23 mouse cellular contexts compared by ENCODE assay signal in the genomic region with DNA sequence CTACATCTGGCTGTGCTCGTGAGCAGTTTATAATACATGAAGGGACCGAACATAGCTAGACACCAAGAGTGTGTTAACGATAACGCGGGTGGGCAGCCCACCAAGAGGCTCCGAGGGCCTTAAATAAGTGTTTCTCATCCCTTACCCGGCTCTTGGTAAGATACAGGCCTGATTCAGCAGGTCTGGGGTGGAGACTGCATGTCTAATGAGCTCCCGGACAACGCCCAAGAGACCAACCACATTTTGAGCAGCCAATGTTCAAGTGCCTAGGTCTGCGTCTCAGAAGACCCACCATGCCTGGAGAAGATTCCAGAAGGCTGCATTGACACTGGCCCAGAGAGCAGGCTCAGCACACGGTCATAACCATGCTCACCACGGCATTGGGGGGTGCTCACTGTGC.
DNase-seq lines count a peak whose midpoint lies in the region; ATAC-seq and TF ChIP-seq lines count a peak whose summit lies in the region.
"Had no signal": no experiment of that assay in that cellular context is flagged by ENCODE, and none has a peak within 500 bp of the region (broad histone marks: within the 10 kb centered on the region; RNA-seq: fewer than 3 reads in every experiment).

No protein-coding gene starts in this region.

- peaks cover 61% of the 10 kb centered on the region for H3K4me1 ChIP-seq in heart, embryonic 12.5 days (replicated peaks)
- H3K4me1 ChIP-seq in liver, postnatal 0 days (ENCODE audit: insufficient read depth): peaks cover 18% of the 10 kb centered on the region
- H3K4me1 ChIP-seq in midbrain, postnatal 0 days (ENCODE audit: insufficient read depth, low read length): no peaks in the 10 kb centered on the region

- H3K27ac ChIP-seq in heart, embryonic 12.5 days (ENCODE audit: poor library complexity, severe bottlenecking): no peak overlapping the region
- no peak overlapping the region; the same call in 1 of the 2 replicates for H3K27ac ChIP-seq in liver, postnatal 0 days (ENCODE audit: low read depth)
- no peak overlapping the region for H3K27ac ChIP-seq in midbrain, postnatal 0 days (ENCODE audit: low read depth, low read length)
- H3K27ac ChIP-seq: heart, embryonic 15.5 days; left cerebral cortex, adult 2 months had no signal

- no peak for TF ChIP-seq CTCF in liver, postnatal 0 days (IDR thresholded peaks at IDR 0.05; ENCODE audit: low read depth)
- no peak for TF ChIP-seq CTCF in midbrain, postnatal 0 days (IDR thresholded peaks at IDR 0.05)

- no peak for TF ChIP-seq EP300 in liver, postnatal 0 days (IDR thresholded peaks at IDR 0.05; ENCODE audit: low read depth)

- DNase-seq in heart, adult 18-20 months: no peak
- DNase-seq in c-Kit-positive CD71-positive TER-119-positive erythroid progenitor cells, embryonic 14.5 days (ENCODE audit: low spot score): peak; percentile 74
- peak; percentile 81 for DNase-seq in liver
- DNase-seq in liver, postnatal 0 days: no peak
- no peak for DNase-seq in kidney, postnatal 14 days
- DNase-seq in midbrain, postnatal 0 days (ENCODE audit: low spot score): no peak
- DNase-seq: adrenal gland, adult 2 months; cerebellum, adult 9-11 months; heart, adult 11 months; kidney, adult 8-10 months; kidney, postnatal 4 days; layer of hippocampus, adult 9-11 months; left cerebral cortex, postnatal 4 days; lung, embryonic 14.5 days; lung, postnatal 4 days; right cerebral cortex, postnatal 14 days; spleen, adult 18-20 months; thymus, adult 18-20 months had no signal

- no peaks in the 10 kb centered on the region for H3K36me3 ChIP-seq in heart, embryonic 12.5 days
- H3K36me3 ChIP-seq in liver, postnatal 0 days (replicated peaks; ENCODE audit: insufficient read depth, low read length): no peaks in the 10 kb centered on the region
- H3K36me3 ChIP-seq in midbrain, postnatal 0 days (ENCODE audit: insufficient read depth, low read length): no peaks in the 10 kb centered on the region
- H3K36me3 ChIP-seq: heart, embryonic 15.5 days had no signal

- 0 out of 2 replicates have a peak, but pooled peaks have one; percentile 31 for ATAC-seq in heart, embryonic 12.5 days (ENCODE audit: insufficient number of reproducible peaks, low FRiP score)
- ATAC-seq in liver, postnatal 0 days: peak; percentile 40; the same call in 1 of the 2 replicates
- ATAC-seq in midbrain, postnatal 0 days (ENCODE audit: low FRiP score): no peak

- no peaks in the 10 kb centered on the region for H3K27me3 ChIP-seq in heart, embryonic 12.5 days (replicated peaks)
- no peaks in the 10 kb centered on the region for H3K27me3 ChIP-seq in liver, postnatal 0 days (ENCODE audit: insufficient read depth, low read length)
- no peaks in the 10 kb centered on the region for H3K27me3 ChIP-seq in midbrain, postnatal 0 days (ENCODE audit: insufficient read depth, low read length)
- H3K27me3 ChIP-seq: CH12.LX; heart, embryonic 15.5 days had no signal

- no peak overlapping the region for H3K9ac ChIP-seq in heart, embryonic 12.5 days
- H3K9ac ChIP-seq in liver, postnatal 0 days (replicated peaks): no peak overlapping the region
- no peak overlapping the region for H3K9ac ChIP-seq in midbrain, postnatal 0 days (replicated peaks; ENCODE audit: low read length, poor library complexity, severe bottlenecking)
- H3K9ac ChIP-seq: heart, embryonic 15.5 days; lung, embryonic 14.5 days had no signal

- WGBS in heart, embryonic 12.5 days: 83% methylated on average over 12 of the region's 12 CpGs
- 78% methylated on average over 12 of the region's 12 CpGs for WGBS in liver, postnatal 0 days (ENCODE audit: insufficient replicate concordance)
- 91% methylated on average over 12 of the region's 12 CpGs for WGBS in midbrain, postnatal 0 days

- no peak overlapping the region for H3K4me2 ChIP-seq in heart, embryonic 12.5 days
- no peak overlapping the region for H3K4me2 ChIP-seq in liver, postnatal 0 days (ENCODE audit: low read depth, low read length)
- H3K4me2 ChIP-seq in midbrain, postnatal 0 days (ENCODE audit: low read depth, low read length, poor library complexity, severe bottlenecking): no peak overlapping the region
- H3K4me2 ChIP-seq: heart, embryonic 15.5 days; lung, embryonic 14.5 days had no signal

- no peaks in the 10 kb centered on the region for H3K9me3 ChIP-seq in heart, embryonic 12.5 days (replicated peaks)
- H3K9me3 ChIP-seq in liver, postnatal 0 days (ENCODE audit: low read length): no peaks in the 10 kb centered on the region
- H3K9me3 ChIP-seq in midbrain, postnatal 0 days (ENCODE audit: low read length): no peaks in the 10 kb centered on the region
- H3K9me3 ChIP-seq: heart, embryonic 15.5 days had no signal

- H3K4me3 ChIP-seq in heart, embryonic 12.5 days: no peak overlapping the region
- no peak overlapping the region for H3K4me3 ChIP-seq in liver, postnatal 0 days (ENCODE audit: low read depth, low read length)
- no peak overlapping the region for H3K4me3 ChIP-seq in midbrain, postnatal 0 days (ENCODE audit: low read depth, low read length)
- H3K4me3 ChIP-seq: heart, embryonic 15.5 days; left cerebral cortex, adult 2 months; myocyte had no signal

Comparison
In these comparisons a context has a peak if more than half of its experiments do, and no peak if none do; other contexts are left out.
1. DNase-seq: peak in c-Kit-positive CD71-positive TER-119-positive erythroid progenitor cells, embryonic 14.5 days (single experiment) and liver (single experiment); none in heart, adult 18-20 months (0 of 2), liver, postnatal 0 days (single experiment), kidney, postnatal 14 days (single experiment) and midbrain, postnatal 0 days (single experiment).